Mouse (Mus musculus) left cerebral cortex, adult 11 months (tissue): Measurements from ENCODE around the gene Pank1.
A peak's percentile ranks its signal among the peaks of the same experiment; 100 is the strongest.

Experiments used
- DNase-seq: peaks from one replicate; pipeline ENCODE4 v3.0.0; 2022; ENCODE audit warnings: low spot score

Pank1 gene

DNA sequence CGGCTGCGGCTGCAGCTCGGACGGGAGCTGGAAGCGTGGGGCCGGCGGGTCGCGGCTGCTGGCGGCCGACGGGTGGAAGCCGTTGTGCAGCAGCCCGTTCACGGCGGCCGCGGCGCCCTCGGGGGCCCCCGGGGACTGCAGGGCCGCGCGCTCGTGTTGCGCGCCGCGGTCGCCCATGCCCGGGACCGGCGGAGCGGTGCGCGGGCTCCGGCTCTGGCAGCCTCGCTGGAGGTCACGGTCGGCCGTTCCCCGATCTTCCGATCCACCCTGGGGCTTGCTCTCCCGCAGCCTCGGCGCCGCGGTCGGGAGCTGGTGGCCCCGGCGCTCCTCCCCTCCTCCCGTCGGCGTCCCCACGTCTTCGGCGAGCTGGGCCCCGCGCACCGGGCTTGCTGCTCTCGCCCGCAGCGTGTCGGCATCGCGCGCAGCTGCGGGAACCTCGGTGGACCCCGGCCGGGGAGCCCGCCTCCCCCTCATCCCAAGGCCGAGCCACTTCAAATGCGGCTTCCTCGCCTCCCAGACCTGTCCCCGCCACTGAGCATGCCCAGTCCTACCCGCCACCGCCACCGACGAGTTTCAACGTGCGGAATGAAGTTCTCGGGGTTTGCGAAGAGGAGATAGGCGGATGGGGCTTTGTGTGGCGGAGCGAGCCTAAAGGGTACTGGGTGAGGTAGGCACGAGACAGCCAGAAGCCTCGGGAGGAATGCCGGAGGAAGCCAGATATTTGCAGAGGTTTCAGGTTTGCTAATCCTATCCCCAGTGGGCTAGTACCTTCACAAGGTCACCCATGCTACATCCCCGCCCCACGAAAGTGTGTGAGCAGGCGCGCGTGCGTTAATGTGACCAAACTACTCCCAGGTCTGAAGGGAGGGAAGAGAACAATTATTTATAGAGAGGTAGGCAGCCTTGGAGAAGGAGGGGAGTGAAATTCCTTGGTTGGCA lies at the start of gene Pank1:
TSS of gene Pank1 (minus strand) at position 853 of the 939 bp plus-strand sequence.
- peak; percentile 53 for DNase-seq

DNA sequence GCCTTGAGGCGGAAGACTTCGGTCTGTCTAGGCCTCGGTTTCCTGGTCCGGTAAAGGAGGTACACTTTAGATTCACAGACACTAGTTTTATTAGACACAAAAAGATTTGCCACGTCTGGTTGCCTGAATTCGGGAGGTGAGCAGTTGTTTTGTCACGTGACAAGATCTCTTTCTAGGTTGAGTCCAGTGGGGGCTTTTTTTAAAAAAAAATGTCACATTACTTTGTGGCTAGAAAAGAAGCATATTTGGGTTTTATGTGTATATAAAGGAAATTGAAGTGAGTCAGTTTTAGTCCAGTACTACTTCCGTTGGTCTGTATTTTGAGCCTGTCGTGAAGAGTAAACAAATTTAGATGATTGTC lies 43.3 kb upstream of the Pank1 start:
- DNase-seq: no peak

DNA sequence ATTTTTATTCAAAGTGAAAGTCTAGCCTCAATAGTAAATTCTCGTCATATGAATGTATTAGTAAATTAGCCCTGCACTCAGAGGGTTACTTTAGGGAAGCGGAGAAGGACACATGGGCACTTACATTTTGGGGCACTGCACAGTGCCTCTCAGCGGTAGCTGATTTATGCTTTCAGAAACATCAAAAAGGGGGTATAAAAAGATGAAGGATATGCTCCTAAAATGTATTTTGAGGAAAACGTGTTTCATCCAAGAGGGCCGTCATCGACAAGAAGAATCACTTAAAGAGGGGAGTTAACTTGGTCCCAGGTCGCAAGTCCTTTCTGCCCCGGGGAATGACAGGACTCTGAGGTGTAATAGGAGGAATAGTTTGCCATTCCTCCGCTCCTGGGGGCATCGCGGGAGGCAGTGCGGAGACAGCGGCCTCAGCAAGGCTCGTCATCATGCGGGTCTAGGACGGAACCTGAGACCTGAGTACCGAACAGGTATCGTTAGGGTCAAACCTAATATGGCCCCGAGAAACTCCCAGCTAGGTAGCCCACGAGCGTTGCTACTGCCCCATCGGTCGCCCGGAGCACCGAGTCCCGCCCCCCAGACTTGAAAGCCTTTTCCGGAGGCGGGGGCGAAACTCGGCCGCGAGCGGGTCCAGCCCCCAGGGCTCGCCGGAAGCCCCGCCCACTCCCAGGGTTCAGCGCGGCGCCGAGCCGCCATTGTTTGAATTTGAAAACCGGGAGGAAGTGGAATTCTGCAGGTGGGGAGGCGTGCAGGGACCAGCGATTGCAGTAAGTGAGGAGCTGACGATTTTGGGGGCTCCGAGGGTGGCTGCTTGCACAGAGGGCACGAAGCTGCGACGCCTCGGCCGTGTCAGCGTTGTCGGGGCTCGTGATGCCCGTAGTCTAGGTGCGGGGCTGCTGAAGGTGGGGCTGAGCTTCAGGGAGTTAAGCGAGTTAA lies 42.7 kb upstream of the Pank1 start, which contains the start of gene Kif20b:
TSS of gene Kif20b (plus strand) at position 710 of the 951 bp plus-strand sequence.
- DNase-seq: peak; percentile 64

DNA sequence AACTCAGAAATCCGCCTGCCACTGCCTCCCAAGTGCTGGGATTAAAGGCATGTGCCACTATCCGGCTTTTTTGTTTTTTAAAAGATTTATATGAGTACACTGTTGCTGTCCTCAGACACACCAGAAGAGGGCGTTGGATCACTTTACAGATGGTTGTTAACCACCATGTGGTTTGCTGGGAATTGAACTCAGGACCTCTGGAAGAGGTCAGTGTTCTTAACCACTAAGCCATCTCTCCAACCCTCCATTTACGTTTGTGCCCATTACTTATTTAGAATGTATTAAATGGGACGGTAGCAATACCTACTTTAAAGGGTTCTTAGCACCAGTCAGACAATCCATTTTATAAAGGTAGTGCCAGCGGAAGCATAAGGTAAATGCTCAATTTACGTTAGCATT lies 42.0 kb upstream of the Pank1 start:
- no peak for DNase-seq

DNA sequence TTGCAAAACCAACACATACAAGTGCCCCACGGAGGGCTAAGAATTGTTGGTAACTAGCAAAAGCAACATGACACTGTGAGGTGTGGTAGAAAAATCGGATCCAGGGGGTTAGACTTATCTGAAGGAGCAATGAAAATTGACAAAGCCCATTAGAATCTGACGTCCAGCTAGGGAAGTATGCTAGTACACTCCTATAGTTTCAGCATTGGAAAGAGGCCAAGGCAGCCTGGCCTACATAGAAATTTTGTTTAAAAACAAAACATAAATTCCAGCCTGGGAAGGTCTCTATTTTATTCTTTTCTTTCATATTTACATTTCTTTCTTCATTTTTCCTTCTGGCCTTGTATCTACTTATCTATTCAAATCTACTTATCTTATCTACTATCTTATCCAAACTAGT lies 41.3 kb upstream of the Pank1 start:
- no peak for DNase-seq

DNA sequence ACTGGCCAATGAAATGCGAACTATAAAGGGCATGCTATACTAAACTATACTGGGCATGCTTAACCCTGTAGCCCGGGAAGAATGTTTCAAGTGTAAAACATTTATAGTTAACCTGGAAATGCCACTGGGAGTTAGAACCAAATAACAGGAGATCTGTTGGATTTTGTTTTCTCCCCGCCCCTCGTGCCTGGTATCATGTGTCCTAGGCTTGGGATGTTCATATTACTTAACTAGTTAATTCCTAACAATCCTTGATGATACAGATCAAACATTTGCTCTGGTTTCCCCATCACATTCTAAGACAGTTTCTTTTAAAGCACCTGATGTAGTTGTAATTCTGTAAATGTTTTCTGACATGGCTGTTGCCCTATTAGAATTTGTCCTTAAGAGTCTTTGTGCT lies 40.8 kb upstream of the Pank1 start:
- no peak for DNase-seq

DNA sequence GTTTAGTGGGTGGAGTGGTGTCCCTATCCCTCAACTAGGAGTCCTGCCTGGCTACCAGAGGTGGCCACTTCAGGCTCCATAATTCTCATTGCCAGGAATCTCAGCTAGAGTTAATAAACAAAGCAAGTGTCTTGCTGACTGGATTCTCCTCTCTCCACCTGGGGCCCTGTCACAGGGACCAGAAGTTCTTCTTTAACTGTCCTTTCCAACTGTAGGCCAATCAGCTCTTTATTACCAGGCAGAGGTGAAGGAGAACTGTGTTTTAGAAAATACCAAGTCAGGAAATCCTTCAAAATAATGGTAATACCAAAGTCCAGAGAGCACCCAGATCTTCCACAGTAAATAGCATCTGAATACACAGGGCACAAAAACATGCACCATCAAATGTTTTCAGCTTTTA lies 33.1 kb upstream of the Pank1 start:
- DNase-seq: no peak

DNA sequence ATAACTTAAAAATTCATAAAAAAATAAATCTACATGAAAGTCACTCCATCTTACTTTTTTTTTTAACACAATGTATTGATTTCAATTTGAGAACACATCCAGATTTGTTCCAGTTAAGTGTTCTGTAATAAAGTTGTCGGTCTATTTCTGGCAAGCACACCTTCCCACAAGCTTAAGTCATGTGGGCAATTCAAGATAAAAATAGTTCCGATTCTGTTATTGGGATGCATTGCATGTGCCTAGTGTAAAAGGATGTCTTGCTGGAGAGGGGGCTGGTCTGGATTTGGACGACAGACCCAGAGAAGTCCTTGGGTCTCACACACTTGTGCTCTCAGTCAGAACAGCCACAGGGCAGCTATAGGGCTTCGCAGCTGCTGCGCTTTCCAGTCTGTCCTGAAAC lies 27.5 kb upstream of the Pank1 start:
- DNase-seq: no peak

DNA sequence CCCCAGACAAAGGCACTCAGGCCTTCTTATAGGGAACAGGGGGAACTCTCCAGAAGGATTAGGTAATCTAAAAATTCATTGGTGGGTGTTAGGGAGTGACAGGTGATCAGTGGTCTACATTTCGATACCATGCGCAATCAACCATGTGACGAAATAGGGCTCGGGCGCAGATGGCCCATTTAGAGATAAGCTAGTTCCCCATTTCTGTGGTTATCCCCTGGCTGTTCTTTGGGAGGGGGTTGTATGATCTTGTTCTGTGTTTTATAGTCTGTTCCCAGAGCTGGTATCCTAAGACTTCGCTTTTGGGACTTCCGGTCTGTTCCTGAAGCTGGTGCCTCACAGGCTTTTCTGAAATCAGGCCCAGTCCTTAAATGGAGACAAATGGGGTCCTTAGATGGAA lies 26.2 kb upstream of the Pank1 start:
- no peak for DNase-seq

DNA sequence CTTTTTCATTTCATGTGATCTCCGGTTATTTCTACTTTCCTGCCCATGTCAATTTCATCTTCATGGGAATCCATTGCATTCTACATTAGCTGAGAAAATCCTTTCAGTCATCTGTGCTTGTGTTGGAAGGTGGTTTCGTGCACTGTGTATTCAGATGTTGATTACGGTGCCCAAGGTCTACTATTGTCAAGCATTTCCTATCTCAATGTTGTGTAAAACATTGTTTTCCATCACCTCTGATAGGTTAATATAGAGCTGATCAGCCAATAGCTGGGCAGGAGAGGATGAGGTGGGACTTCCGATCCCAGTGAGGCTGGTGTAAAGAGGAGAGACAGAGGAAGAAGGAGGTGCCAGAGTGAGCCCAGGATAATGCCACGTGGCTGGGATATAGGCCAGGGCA lies 24.8 kb upstream of the Pank1 start:
- no peak for DNase-seq

DNA sequence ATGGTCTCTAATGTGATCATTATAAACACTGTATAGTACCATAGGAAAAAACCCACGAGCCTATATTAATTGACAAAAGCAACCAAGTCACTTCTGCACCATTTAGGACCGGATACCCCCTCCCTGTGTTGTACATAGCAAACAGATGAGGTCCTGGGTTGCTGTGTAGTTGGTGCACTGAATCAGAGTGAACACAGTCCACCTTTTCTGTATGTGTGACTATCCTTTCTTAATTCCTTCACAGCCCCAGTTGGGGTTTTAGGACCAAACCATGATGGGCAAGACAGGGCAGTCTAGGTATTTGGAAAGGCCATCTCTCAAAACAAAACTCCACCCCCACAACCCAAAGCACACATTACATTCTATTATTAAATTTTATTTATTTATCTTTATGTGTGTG lies 22.5 kb upstream of the Pank1 start:
- DNase-seq: no peak

DNA sequence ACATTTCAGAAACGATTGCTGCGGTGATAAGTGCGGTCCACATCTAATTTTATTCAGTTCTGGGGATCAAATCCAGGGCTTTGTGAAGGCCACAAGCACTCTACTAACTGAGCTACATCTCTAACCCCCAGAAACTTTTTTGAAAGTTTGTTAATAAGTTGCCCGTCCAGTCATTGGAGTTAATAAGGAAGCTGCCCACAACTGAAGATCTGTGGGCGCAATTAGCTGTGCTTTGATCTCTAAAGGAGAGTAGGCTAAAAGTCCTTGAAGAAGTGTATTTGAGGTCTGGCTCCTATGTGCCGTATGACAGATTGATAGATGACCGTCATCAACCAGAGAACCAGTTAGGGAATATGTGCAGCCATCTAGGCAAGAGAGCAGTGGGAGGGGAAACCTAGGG lies 22.0 kb upstream of the Pank1 start:
- DNase-seq: no peak

DNA sequence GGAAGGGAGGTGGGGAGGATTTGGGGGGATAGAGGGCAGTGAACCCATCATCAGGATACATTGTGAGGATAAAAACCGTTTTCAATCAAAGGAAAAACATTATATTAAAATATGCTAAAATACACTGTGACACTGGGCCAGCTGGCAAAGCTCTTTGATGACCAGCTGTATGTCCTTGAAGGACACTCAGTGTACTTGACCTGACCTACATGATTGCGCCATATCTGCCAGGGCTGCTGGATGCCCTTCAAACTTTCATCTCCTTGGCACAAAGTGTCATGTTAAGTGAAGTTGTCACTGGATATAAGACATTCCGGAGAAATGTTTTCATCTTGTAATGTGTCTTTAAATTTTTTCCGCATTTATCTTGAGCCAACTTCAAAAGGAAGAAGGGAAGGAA lies 19.7 kb upstream of the Pank1 start:
- no peak for DNase-seq

DNA sequence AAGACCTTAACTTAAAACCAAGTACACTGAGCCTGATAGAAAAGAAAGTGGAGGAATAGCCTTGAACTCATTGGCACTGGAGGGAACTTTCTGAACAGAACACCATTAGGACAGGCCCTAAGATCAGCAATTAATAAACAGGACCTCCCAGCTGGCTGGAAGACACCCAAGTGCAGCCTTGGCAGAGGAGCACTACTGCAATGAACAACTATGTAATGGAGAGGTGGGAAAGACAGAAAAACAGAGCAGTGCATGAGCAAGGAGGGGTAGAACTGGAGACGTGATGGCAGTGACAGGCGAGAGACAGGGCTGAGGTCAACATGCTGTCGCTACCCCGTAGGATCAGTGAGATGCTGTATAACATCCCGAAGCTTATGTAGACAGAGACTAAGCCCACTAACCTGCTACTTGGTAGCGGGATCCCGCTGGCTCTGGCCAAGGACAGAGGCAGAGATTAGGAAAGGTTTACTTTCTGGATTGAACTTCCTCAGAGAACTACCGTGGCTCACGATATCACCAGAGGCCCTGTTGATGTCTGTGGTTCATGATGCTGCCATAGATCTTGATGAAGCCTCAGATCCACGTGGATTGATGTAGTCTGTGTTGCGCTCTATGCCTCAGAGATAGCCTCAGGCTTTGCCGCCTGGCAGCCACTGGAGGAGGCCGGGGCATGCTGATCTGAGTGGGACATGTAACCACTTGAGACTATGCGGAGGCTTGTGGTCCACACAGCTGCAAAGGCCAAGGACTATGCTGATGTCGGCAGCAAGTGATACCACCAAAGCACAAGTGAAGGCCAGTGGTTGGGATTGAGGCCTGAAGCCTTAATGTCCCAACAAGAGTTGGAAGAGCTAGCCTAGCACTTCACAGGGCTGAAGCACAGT lies 18.1 kb upstream of the Pank1 start:
- no peak for DNase-seq

DNA sequence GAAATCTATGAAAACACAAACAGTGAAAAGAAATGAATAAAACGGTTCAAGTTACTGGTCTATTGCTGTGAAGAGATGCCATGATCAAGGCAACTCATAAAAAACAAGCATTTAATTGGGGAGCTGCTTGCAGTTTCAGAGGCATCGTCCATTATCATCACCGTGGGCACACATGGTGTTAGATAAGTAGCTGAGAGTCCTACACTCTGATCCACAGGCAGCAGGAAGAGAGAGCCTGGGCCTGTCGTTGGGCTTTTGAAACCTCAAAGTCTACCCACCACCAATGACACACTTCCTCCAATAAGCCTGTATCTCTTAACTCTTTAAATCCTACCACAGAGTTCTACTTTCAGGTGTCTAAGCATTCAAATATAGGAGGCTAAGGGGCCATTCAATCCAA lies 15.8 kb upstream of the Pank1 start:
- DNase-seq: no peak

DNA sequence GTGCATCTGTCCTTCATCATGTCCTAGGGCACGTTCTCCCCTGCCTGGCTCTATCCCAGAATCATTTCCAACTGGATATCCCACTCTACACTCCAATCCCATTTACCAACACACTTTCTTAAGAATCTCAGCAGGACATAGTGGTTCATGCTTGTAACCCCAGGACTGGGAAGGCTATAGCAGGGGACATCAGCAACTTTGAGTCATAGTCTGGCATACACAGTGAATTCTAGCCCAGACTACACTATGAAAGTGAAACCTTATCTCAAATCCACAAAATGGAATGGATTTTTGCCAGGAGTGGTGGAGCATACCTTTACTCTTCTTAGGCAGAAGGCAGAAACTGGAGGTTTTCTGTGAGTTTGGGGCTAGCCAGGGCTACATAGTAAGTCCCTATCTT lies 12.3 kb upstream of the Pank1 start:
- DNase-seq: no peak

DNA sequence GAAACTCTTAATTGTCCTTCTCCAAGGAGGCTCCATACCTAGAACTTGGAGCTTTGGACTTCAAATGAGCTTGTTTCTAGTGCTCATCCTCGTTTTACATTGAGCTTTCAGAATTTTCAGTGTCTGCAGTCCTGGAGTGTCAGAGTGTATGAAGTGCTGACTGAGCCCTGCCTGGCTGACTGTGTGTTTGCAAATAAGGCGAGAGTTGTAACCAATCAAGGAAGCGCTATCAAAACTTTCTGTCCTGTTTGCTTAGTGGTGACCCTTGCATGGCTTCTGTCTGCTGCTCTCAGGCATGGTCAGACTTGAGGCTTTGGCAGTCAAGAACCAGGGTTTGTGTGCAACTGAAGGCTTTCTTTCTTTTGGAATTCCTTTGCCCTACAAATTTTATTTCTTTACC lies 11.7 kb upstream of the Pank1 start:
- DNase-seq: no peak

DNA sequence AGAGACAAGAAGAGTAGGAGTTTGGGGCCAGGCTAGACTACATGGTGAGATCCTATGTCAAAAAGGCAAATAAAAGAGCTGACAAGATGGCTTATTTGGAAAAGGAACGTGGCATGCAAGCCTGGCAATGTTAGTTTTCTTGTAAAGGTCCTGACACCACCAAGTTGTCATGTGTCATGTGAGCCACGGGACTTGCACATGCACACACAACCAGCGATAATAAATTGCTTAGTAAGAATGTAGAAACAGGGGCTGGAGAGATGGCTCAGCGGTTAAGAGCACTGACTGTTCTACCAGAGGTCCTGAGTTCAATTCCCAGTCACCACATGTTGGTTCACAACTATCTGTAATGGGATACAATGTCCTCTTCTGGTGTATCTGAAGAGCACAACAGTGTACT lies 7.1 kb upstream of the Pank1 start:
- no peak for DNase-seq

DNA sequence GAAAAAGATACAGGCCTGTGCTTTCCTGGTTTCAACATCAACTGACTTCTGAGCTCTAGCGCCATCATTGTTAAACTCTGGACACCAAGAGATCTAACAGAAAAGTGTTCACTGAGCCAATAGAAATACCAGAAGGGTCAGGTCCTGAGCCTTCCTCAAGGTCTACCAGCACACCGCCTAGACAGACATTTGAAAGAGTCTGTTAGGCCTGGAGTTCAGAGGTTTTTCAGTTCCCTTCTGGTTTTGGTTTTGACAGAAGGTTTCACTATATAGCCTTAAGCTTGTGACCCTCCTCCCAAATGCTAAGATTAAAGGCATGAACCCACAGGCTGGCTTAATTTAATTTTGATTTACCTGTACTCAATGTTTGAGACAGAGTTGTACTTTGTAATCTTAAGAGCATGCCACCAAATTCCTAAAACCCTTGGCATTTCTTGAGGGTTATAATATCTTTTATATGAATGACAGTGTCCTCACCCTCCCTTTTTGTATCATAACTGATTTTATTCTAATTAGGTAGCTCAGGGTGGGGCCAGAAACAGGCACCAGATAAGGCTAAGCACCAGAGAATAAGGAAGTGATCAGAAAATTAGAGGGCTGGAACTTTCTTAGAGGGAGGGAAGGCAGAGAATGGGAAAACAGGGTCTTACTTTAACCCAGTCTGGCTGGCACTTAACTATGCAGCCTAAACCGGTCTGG lies 4.4 kb upstream of the Pank1 start:
- DNase-seq: no peak

DNA sequence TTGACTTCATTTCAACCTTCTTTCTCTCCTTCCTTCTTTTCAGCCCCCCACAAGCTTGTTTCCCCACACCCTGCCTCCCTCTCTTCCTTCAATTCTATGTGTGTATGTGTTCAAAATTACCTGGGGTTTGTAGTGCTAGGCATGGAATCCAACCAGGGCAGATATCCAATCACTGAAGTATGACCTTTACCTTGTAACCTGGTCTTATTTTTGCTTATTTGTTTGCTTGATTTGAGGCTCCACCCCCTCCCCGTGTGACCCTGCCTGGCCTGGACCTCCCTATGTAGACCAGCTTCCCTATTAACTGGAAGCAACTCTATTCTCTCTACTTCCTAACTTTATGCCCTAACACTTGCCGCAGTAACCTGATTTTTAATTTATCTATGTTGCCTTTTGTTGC lies 3.2 kb upstream of the Pank1 start:
- no peak for DNase-seq

DNA sequence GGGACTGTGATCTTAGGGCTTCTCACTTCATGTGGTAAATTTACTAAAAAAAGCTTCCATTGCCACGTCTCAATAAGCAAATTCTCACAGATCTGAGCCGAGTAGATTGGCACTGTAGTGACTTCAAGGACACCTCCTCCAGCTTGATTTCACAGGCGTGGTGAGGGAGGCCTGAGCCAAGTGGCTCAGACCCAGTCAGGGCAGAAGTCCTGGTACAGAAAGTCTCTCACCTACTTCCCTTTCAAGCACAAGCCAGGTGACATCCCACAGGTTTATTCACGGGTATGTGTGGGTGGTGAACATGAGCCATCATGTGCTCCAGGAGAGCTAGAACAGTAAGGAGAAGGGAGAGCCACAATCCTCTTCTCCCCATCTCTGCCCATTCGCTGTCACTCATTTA lies 1.9 kb upstream of the Pank1 start:
- DNase-seq: peak; percentile 30
